Mouse (Mus musculus): ENCODE measurements around the gene Nol12.

The Nol12 gene

DNA sequence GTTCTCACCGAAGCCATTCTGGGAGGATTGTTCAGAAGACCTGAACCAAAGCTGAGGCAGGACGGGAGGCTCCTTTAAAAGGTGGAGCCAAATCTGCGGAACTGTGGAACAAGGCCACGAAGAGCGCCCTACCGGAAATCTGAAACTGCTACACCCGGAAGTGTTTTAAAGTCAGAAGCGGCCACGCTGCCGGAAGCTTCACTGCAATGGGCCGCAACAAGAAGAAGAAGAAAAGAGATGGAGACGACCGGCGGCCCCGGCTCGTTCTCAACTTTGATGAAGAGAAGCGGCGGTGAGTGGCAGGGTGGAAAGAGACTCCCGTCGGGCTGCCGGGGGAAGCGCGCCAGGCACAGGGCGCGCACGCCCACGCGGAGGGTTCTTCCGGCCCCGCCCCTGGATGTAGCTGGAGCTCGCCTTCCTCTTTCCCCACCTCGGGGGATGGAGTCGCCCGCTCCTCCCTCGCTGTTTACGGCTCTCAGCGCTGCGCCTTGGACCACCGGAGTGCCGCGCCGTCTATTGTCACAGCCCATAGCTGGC, at the start of gene Nol12:
Gene Nol12, plus strand, starts transcription at position 150 of the 537 bp plus-strand sequence.
- DNase-seq: peak; percentile 90

DNA sequence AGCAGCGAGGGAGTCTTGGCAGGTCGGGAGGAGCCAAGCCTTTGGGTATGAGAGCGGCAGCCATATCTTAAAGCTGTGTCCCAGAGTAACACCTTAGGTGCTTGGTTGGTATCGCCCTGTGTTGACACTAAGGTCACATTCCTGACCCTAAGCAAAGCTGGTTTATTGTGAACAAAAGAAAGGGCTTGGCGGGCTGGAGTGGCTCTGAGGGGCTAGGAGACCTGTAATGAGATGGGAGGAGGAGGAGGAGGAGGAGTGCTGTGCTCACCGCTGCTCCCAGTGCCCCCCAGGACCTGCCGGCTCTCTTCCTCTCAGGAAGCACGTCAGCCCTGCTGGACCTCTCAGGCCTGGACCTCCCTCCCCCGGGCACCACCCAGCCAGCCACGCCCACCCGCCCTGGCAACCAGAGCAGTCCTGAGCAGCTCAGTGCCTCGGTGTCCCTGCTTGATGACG, 45.3 kb upstream of the Nol12 start:
- DNase-seq: no peak

DNA sequence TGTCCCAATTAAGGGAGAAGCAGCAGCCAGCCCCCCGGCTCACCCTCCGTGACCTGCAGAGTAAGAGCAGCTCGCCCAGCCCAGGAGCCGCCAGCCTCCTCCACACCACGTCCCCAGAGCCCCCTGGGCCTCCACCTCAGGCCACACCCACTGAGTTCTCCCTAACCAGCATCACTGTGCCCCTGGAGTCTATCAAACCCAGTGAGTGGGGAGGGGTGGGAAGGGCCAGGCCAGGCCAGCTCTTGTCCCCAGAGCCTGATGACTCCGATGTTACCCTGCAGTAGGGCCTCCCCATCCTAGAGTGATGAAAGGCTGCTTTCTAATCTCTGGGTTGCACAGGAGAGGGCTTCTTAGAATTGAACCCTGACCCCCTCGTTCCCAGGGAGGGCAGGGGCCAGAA, 42.3 kb upstream of the Nol12 start:
- DNase-seq: no peak

DNA sequence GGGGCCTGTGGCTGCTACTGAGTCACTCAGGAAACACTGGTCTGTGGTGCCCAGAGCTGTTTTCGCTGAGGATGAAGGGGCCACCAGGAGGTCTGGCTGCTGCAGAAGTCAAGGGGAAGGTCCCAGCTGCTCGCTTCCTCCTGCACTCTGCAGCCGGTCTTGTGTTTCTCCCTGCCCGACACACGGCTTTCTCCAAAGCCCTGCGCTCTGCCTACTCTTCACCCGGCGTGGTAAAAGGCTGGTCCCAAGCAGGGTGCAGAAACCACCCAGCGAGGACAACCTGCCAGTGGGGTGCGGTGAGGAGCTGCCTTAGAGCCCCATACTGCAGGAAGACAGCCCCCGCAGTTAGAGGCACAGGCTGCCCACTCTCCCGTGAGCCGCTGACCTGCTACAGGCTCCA, 40.0 kb upstream of the Nol12 start:
- DNase-seq: no peak

DNA sequence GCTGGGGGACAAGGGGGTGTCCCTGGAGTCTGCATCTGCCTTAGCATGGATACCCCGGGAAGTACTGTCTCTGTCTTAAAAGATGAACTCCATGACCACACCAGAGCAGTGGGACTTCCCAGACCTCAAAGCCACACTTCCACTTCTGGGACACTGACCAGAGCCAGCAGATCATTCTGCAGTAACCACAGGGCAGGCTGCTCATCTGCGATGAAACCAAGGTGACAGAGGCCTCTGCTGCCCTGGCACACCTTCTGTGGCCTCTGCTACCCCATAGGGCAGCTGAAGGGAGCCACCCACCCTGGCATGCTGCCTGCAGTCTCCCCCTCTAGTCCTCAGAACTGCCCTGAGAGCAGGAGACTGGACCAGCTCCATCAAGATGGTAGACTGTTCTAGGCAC, 39.0 kb upstream of the Nol12 start:
- no peak for DNase-seq

DNA sequence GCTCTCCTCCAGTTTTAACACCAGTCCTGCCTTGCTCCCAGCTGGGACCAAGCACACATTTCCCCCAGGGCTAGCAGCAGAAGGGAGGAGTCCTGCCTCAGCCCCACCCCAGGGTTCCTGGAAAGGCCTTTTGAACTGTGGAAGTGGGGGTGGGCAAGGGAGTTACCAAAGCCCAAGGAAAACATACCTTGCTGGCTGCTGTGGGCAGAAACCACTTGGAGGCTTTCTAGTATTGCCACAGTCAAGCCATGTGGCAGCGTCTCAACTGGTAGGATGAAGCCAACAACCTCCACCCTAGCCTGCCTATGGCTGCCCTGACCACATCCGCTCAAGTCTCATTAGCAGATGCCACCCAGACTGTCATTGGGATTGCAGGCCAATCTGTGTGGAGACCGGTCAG, 38.6 kb upstream of the Nol12 start:
- no peak for DNase-seq

DNA sequence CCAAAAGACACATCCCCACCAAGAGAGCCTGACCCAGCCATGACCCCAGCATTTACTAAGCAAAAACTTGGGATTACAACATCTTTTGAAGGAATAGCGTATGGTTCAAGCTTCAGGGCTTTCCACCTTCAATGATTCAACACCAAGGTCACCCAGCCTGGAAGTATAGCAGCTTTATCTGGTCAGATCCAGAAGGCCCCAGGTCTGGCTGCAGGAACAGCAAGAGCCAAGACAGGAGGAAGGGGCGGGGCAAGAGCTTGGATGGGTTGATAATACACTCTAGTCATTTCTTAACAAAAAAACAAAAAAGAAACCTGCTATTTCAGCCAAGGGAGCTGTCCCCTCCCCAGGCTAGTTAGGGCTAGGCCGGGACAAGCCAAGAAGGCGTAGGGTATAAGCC, 37.2 kb upstream of the Nol12 start:
- DNase-seq: no peak

DNA sequence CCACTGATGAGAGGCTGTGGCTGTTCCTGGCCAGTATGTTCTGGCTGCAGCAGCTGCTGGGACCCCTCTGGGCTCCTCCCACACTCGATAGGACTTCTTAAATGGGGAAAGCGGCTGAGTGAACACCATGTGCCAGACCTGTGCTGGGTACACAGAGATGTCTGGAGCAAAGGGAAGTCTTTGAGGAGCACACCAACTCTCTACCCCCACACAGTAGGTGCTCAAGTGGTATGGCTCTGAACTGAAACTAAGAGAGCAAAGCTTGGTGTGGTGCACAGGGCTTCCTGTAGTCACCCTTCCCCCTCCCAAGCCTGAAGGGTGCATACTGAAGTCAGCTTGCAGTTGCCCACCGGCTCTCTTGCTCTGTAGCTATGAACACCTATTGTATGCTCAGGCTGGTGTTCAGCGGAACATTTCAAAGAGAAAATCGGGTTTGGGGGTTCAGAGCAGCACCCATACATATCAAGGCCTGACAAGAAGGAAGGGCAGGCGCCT, 36.2 kb upstream of the Nol12 start:
- no peak for DNase-seq

DNA sequence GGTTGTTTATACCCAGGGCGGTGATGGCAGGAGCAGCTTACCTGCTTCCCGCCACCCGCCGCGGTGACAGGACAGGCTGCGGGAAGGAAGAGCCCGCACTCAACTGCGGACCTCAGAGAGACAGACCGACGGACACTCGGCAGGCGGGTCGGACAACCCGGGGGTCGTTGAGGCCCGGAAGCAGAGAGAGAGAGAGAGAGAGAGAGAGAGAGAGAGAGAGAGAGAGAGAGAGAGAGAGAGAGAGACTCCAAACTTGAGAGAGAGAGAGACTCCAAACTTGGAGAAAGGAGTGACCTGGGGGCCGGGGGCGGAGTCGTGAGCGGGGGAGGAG, 35.4 kb upstream of the Nol12 start, which contains the start of gene Gm49510:
Gene Gm49510, plus strand, starts transcription at position 259 of the 331 bp plus-strand sequence.
- peak; percentile 23 for DNase-seq

DNA sequence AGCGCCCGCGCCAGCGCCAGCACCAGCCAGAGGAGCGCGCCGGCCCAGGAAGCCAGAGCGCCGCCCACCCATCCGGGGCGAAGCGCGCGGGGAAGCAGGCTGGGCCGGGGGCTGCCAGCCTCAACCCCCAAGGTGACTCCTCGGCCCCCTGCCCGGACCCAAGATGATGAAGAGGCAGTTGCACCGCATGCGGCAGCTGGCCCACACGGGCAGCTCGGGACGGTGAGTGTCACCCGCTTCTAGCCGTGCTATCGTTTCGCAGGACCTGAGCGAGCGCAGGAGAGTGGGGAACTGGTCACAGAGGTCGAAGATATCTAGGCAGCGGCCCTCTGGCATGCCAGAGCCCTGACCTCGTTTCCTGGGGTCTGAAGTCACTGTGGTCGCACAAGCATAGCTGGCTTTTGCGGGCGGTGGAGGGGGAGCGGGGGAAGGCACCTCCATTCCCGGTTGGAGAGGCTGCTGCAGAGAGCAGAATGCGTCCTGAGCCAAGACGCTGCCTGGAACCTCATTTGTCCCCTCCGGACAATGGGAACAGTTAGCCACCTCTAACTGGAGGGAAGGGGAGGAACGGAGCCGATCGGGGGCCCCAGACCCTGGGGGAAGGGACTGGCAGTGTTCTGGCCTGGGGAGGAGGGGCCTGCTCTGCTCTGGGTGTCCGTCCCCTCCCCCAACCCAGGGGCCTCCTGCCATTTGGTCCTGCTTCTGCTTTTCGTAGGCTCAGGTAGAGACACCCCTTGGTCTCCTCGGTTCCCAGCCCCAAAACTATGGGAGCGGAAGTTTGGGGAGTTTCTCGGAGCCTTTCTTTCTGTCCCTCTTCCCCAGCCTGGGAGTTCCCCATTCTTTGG, 34.8 kb upstream of the Nol12 start, which contains the start of gene Sh3bp1:
Gene Sh3bp1, plus strand, starts transcription at position 29 of the 845 bp plus-strand sequence.
- DNase-seq: peak; percentile 50

DNA sequence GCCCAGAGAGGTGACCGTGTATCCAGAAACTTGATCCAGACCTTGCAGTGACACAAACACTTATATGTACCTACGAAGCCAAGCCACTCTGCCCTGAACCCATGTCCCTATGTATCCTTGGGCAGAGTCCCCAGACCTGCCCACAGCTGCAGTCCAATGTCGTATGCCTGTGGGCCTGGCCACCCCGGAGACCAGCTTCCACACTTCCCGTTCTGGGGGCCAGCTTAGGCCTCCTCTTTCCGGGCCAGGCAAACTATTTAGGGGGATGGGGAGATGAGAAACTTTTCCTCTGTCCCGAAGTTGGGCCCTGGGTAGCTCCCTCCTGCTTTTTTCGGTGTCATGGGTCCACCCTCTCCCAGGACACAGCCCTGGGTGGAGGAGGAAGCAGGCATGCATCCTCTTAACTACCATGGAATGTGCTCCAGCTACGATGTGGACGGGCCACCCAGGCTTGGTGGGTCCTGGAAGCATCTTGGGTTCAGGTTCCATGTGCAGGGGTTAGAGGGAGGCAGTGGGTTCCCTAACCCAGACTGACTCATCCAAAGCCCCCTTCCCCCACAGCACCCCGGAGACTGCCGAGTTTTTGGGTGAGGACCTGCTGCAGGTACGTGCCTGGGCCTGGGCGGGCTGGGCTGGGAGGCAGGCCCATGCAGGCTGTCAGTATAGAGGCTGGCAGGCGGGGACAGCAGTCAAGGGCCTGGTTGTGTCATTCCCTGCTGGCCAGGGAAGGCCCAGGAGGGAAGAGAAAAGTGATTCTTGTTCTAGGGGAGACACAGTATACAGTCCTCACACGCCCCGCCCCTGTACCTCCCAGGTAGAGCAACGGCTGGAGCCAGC, 33.9 kb upstream of the Nol12 start:
- DNase-seq: peak; percentile 33

DNA sequence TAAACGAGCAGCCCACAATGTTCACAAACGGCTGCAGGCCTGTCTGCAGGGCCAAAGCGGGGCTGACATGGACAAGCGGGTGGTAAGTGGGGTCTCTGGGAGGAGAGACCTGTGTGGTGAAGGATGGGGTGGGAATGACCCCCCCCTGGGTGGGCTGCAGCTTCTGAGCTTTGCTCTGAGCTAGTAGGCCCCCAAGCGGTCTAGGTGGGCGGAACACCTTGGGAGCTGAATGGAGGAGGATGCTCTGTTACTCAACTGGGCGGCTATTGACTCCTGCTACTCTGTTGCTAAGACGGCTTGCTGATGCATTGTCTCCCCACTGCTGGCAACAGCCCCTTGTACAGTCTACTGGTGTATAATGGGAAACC, 33.3 kb upstream of the Nol12 start:
- DNase-seq: peak; percentile 43

DNA sequence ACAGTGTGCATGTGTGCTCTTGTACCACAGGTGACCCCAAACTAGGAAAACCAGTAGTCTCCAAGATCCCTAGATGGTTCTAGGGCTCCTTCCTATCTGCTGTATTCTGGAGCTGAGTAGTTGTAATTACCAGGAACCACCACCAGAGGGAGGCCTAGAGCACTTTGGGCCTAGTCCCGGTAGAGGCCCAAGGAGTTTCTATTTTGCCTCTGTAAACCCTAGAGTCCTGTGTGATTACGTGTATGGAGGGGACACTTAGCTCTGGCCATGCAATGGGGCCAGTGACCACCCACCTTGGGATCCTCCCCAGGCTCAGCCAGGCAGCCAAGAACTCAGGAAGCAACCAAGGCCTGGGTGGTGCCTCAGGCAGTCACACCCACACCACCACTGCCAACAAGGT, 31.5 kb upstream of the Nol12 start:
- peak; percentile 86 for DNase-seq

DNA sequence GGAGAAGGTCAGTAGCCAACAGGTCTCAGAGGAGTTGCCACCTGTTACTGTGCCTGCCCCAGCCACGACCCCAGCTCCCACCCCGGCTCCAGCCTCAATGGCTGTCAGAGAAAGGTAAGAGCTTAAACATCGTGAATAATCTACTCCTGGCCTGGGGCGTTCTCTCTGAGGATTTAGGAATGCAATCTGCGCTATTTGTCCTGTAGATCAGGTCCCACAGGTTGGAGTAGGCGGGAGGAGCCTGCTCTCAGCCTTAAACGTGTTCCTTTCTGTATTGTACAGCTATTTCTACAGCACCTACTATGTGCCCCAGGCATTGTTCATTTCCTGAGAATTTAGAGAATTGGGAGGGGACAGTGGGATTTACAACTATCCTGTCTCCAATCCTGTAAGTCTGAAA, 26.3 kb upstream of the Nol12 start:
- no peak for DNase-seq

DNA sequence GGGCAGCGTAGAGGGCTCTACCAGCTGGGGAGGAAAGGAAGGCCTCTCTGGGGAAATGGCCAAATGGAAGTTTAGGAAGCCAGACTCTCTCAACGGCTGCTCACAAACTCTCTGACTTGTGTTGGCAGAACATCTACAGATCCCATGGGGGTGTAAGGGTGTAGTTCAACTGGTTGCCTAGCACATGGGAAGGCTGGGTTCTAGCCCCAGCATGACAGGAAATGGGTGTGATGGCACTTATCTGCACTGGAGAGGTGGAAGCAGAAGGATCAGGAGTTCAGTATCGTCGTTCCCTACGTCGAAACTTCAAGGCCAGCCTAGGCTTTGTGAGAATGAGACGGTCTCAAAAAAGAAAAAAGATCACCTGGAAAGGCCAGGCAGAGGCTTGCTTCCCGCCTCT, 25.8 kb upstream of the Nol12 start:
- DNase-seq: peak; percentile 22

DNA sequence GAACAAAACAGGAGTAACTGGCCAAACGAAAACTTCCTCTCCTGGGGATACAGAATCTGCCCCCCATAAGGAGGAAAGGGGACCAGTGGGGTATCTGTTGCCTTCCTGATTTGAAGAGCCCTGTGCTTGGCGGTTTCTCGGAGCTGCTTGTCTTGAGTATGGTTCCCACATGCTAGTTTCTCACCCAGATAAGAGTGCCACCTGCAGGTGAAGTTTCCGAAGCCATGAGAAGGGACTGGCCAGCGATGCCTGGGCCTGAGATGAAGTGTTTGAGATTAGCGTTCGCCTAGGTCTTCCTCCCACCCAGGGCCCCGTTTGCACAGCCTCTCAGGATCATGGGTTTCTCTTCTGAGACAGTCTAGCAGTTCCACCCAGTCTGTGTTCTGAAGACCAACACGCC, 22.7 kb upstream of the Nol12 start:
- no peak for DNase-seq

DNA sequence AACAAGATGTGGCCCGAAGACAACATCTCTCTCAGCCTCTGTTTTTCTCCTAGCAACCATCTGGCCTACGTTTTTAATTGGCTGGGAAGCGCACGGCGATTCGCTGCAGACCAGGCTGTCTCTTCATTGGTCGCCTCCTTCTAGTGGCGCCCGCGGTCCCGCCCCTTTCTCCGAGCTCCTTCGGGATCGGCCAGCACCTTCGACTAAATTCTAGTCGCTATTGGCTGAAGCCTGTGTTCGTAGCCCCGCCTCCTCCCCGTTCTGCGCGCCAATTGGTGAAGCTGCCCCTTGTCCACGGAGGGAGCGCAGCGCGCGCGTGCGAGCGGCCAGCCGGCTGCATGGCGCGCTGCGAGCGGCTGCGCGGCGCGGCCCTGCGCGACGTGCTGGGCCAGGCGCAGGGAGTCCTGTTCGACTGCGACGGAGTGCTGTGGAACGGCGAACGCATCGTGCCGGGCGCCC, 21.1 kb upstream of the Nol12 start, which contains the start of gene Pdxp:
Gene Pdxp, plus strand, starts transcription at position 288 of the 459 bp plus-strand sequence.
- peak; percentile 99 for DNase-seq

DNA sequence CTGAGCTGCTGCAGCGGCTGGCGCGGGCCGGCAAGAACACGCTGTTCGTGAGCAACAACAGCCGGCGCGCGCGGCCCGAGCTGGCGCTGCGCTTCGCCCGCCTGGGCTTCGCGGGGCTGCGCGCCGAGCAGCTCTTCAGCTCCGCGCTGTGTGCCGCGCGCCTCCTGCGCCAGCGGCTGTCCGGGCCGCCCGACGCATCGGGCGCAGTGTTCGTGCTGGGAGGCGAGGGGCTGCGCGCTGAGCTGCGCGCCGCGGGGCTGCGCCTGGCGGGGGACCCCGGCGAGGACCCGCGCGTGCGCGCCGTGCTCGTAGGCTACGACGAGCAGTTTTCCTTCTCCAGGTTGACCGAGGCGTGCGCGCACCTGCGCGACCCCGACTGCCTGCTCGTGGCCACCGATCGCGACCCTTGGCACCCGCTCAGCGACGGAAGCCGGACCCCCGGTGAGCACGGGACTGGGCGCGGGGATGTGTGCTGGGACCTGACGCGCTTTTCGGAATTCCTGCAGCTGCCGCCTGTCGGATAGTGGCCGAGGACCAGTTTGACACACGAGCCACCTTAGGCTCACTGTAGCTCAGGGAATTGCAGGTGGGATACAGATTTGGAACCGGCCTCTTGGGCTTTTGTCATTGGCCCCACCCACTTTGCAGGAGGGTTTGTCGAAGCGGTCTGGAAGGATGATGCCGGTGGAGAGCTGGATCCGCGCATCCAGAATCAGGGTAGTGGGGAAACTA, 20.5 kb upstream of the Nol12 start:
- DNase-seq: peak; percentile 81

DNA sequence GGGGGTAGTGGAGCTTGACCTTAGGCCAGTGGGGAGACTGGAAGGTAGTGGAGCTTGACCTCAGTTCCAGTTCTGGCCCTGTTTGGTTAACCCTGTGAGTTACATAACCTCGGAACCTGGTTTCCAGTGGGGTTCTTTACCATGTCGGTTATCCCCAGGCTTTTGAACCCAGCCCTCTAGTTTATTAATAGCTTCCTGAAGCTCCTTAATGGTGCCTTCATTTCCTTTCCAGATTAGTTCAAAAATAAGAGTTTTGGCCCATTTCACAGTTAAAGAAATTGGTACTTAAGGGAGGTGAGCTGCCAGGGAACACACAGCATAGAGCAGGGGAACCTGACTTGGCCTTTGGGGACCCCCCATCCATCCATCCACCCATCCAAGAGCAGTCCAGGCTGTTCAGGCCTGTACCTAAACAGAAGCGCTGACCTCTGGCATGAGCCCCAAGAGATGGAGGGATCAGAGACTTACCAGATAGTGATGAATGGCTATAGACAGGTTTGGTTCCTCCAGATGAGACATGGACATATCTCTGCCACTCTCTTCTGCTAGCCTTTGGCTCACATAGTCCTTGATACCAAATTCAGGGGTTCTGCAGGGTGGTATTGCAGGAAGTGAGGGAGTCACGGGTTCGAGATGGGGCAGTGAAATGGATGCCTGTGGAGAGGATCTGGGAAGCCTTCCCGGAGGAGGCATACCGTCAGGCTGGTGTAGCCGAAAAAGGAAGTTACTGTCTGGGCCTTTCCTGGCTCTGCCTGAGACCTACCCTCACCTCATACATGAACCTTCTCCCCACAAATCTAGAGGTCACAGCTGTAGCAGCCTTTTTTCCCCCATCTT, 19.7 kb upstream of the Nol12 start:
- DNase-seq: peak; percentile 75

DNA sequence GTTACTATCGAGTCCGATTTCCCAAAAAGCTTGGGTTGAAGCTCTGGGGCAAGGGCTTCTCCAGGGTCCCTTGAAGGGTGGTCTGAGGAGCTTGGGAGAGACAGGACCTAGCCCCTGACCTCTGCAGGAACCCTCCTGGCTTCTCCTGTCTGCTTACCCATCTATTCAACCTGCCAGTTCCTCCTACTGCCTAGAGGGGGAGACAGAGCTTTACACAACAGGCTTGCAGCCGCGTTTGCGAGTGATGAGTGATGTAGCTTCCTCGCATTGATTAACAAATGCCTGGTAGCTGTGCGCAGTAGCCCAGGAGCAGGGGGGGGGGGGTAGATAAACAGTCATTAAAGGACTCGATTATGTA, 19.1 kb upstream of the Nol12 start:
- peak; percentile 92 for DNase-seq

DNA sequence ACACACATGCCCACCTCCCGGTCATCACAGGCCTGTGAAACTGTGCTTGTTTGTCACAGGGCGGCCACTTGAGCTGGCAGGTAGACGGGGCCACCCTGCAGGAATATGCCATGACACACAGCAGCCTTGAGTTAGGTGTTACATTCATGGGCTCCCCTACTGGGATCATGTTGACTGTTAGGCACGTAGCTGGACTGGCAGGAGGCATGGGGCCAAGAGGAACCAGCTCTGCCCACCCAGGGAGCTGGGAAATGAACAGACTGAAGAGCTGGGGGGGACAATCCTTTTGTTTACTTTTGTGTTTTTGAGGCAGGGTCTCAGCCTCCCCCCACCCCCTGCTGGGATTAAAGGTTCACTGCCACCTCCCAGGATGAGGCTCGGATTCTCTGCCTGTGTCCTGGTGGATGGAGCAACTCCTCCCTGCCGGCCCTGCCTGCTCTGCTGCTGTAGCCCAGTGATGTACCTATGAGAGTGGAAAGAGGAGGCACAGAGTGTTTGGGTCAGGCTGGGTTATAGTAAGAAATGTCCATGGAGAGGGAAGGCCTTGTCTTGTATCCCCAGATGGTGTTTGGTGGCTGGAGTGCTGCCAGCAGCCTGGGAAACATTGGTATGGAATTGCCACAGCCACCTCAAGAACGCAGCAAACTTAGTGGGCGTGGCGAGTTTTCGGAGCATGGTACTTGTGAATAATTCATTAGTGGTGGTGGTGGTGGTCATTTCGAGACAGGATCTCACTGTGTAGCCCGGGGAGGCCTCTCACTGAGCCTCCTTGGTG, 18.5 kb upstream of the Nol12 start:
- peak; percentile 80 for DNase-seq
